8 mouse cellular contexts compared by ENCODE assay signal in genomic region chr6:136856071-136856636, GRCm38 (mm10). TPM values are rescaled to one million over a fixed set of nuclear protein-coding genes. Genes with fewer than 3 reads are reported as not detected.
A peak's percentile ranks its signal among the peaks of the same experiment; 100 is the strongest.
DNase-seq lines count a peak whose midpoint lies in the region; ATAC-seq and TF ChIP-seq lines count a peak whose summit lies in the region.

No protein-coding gene starts in this region.

- TF ChIP-seq CTCF in left cerebral cortex, adult 2 months (IDR thresholded peaks at IDR 0.05): no peak

- DNase-seq in kidney, adult 9 months: no peak
- peak; percentile 47 for DNase-seq in embryo, embryonic 10.5 days (ENCODE audit: low spot score)
- peak; percentile 39 to 60 for DNase-seq in spleen, postnatal 36 days (ENCODE audit: low spot score in 2 of 2)
- no peak for DNase-seq in left cerebral cortex, adult 2 months (ENCODE audit: extremely low spot score in 1 of 2, low spot score in 2 of 2)
- no peak for DNase-seq in left cerebral cortex, postnatal 14 days (ENCODE audit: low spot score in 2 of 2)
- DNase-seq in cerebellum, adult 9-11 months: no peak

- H3K27ac ChIP-seq in kidney, embryonic 15.5 days: peak overlapping the region; percentile 61
- H3K27ac ChIP-seq in intestine, embryonic 16.5 days (ENCODE audit: low read length): peak overlapping the region; percentile 50
- H3K27ac ChIP-seq in left cerebral cortex, adult 2 months: no peak overlapping the region

- no peaks in the 10 kb centered on the region for H3K27me3 ChIP-seq in kidney, embryonic 15.5 days
- no peaks in the 10 kb centered on the region for H3K27me3 ChIP-seq in intestine, embryonic 16.5 days (replicated peaks; ENCODE audit: control insufficient read depth, insufficient read depth, low read length)

- H3K4me2 ChIP-seq in kidney, embryonic 15.5 days: peak overlapping the region; percentile 29
- H3K4me2 ChIP-seq in intestine, embryonic 16.5 days (ENCODE audit: low read depth, low read length): peak overlapping the region; percentile 14

- intact Hi-C loops in left cerebral cortex, adult 2 months (cut with DNase I): loop anchor here (10.0 kb wide), 1 partner anchor 319 kb away; the partner anchor contains the start of gene Rerg
- intact Hi-C loops in left cerebral cortex, postnatal 14 days (cut with DNase I): no loop called here

- peak overlapping the region; percentile 18; the same call in 1 of the 2 replicates for H3K4me3 ChIP-seq in kidney, embryonic 15.5 days (replicated peaks)
- H3K4me3 ChIP-seq in intestine, embryonic 16.5 days (ENCODE audit: low read length): peak overlapping the region; percentile 13; the same call in 1 of the 2 replicates
- H3K4me3 ChIP-seq in left cerebral cortex, adult 2 months: no peak overlapping the region

- H3K9ac ChIP-seq in kidney, embryonic 15.5 days: no peak overlapping the region
- peak overlapping the region; percentile 53 for H3K9ac ChIP-seq in intestine, embryonic 16.5 days (ENCODE audit: low read depth, low read length)

- H3K9me3 ChIP-seq in kidney, embryonic 15.5 days (replicated peaks): no peaks in the 10 kb centered on the region
- H3K9me3 ChIP-seq in intestine, embryonic 16.5 days (ENCODE audit: control insufficient read depth, low read length): no peaks in the 10 kb centered on the region

- WGBS in kidney, embryonic 15.5 days: 49% methylated on average over 14 of the region's 14 CpGs
- 42% methylated on average over 14 of the region's 14 CpGs for WGBS in intestine, embryonic 16.5 days

- peaks cover 51% of the 10 kb centered on the region for H3K4me1 ChIP-seq in kidney, embryonic 15.5 days
- peaks cover 21% of the 10 kb centered on the region for H3K4me1 ChIP-seq in intestine, embryonic 16.5 days (ENCODE audit: control insufficient read depth, insufficient read depth, low read length)

- ATAC-seq in kidney, embryonic 15.5 days (replicated peaks; ENCODE audit: low FRiP score): no peak
- peak; percentile 41; the same call in 1 of the 2 replicates for ATAC-seq in intestine, embryonic 16.5 days

- H3K36me3 ChIP-seq in kidney, embryonic 15.5 days: no peaks in the 10 kb centered on the region
- H3K36me3 ChIP-seq in intestine, embryonic 16.5 days (ENCODE audit: control insufficient read depth, insufficient read depth, low read length): no peaks in the 10 kb centered on the region

RNA-seq across cellular contexts. Expression of gene Art4, which starts 1.4 kb away (rescaled TPM):
- polyA plus RNA-seq in kidney, embryonic 15.5 days (2015; fragmentation: Nextera tagmentation; extraction: Ambion mirVana): 5.2 and 5.9 TPM in 2 replicates
- 2.8 and 3.1 TPM in 2 replicates for polyA plus RNA-seq in intestine, embryonic 16.5 days (2015; fragmentation: Nextera tagmentation; extraction: Ambion mirVana)
- not detected for total RNA-seq in left cerebral cortex, adult 2 months (2021)
- total RNA-seq in left cerebral cortex, postnatal 14 days (2021): under 1 TPM in 1 of 2 experiments, not detected in 1; 0.21 TPM

RNA-seq across cellular contexts. Expression of gene Mgp, which starts 19.5 kb away (rescaled TPM):
- 210 and 216 TPM in 2 replicates for polyA plus RNA-seq in kidney, embryonic 15.5 days (2015; fragmentation: Nextera tagmentation; extraction: Ambion mirVana)
- polyA plus RNA-seq in intestine, embryonic 16.5 days (2015; fragmentation: Nextera tagmentation; extraction: Ambion mirVana): 93.4 and 97.1 TPM in 2 replicates
- total RNA-seq in left cerebral cortex, adult 2 months (2021): 10 to 100 TPM; 32.9 to 47.1 TPM
- total RNA-seq in left cerebral cortex, postnatal 14 days (2021): 10 to 100 TPM; 44.9 to 54.4 TPM

RNA-seq across cellular contexts. Expression of gene Smco3, which starts 20.9 kb away (rescaled TPM):
- 1.7 and 2.3 TPM in 2 replicates for polyA plus RNA-seq in kidney, embryonic 15.5 days (2015; fragmentation: Nextera tagmentation; extraction: Ambion mirVana)
- 2.4 and 2.6 TPM in 2 replicates for polyA plus RNA-seq in intestine, embryonic 16.5 days (2015; fragmentation: Nextera tagmentation; extraction: Ambion mirVana)
- 1 to 10 TPM; 4.2 to 4.4 TPM for total RNA-seq in left cerebral cortex, adult 2 months (2021)
- 1 to 10 TPM; 2.1 to 4.2 TPM for total RNA-seq in left cerebral cortex, postnatal 14 days (2021)

RNA-seq across cellular contexts. Expression of gene Wbp11, which starts 28.1 kb away (rescaled TPM):
- polyA plus RNA-seq in kidney, embryonic 15.5 days (2015; fragmentation: Nextera tagmentation; extraction: Ambion mirVana): 112 and 120 TPM in 2 replicates
- 82.1 and 82.3 TPM in 2 replicates for polyA plus RNA-seq in intestine, embryonic 16.5 days (2015; fragmentation: Nextera tagmentation; extraction: Ambion mirVana)
- 100 to 1,000 TPM; 114 to 116 TPM for total RNA-seq in left cerebral cortex, adult 2 months (2021)
- total RNA-seq in left cerebral cortex, postnatal 14 days (2021): 100 to 1,000 TPM; 120 to 128 TPM

RNA-seq across cellular contexts. Expression of gene BC049715, which starts 28.7 kb away (rescaled TPM):
- polyA plus RNA-seq in kidney, embryonic 15.5 days (2015; fragmentation: Nextera tagmentation; extraction: Ambion mirVana): 2.1 and 2.8 TPM in 2 replicates
- 0.65 and 0.93 TPM in 2 replicates for polyA plus RNA-seq in intestine, embryonic 16.5 days (2015; fragmentation: Nextera tagmentation; extraction: Ambion mirVana)
- 1 to 10 TPM; 2.4 to 3.9 TPM for total RNA-seq in left cerebral cortex, adult 2 months (2021)
- 1 to 10 TPM; 2.7 to 4.8 TPM for total RNA-seq in left cerebral cortex, postnatal 14 days (2021)

Comparison
In these comparisons a context has a peak if more than half of its experiments do, and no peak if none do; other contexts are left out.
1. DNase-seq: peak in embryo, embryonic 10.5 days (single experiment) and spleen, postnatal 36 days (2 of 2); none in kidney, adult 9 months (single experiment), left cerebral cortex, adult 2 months (0 of 2), left cerebral cortex, postnatal 14 days (0 of 2) and cerebellum, adult 9-11 months (single experiment).